Mouse (Mus musculus): ENCODE measurements around the gene Gnpat. TPM values are rescaled to one million over a fixed set of nuclear protein-coding genes. Genes with fewer than 3 reads are reported as not detected.

Gene Gnpat
- total RNA-seq, 2 experiments from 2014 or later: 58.4 to 61.9 TPM

- DNase-seq (ENCODE audit: low spot score in 2 of 2): peak; percentile 98 to 99
These were observed 34.8 kb downstream of the Gnpat start, which contains the start of the genes Exoc8 and Sprtn for GRCm38 (mm10) chr8:124897386-124898250. Exoc8 (minus strand) TSS chr8:124897705. Sprtn (plus strand) TSS chr8:124897886.

DNA sequence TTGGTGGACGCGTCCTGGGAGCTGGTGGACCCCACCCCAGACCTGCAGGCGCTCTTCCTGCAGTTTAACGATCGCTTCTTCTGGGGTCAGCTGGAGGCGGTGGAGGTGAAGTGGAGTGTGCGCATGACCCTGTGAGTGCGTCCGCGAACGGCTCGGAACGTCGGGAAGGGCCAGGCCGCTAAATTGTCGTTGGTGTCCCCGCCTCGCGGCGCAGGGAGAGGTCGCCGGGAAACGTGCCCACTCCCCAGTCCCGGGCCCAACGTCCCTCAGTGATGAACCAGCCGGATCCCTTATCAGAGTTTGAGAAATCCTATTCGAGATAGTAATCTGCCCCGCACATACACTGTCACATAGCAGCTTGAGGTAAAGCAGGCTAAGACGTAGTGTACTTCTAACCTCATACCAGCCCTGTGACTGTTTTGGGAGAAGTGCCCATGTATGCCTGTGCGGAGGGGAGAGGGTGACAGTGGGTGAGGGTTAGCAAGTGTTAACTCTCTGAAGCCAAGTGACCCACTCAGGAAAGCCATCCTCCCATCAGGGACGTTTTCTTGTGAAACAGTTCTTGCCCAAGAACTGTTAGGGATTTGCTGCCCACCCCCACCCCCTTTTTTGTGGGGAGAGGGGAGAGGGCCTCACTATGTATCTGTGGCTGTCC is 35.5 kb downstream of the Gnpat start:
- DNase-seq (ENCODE audit: low spot score in 2 of 2): no peak

- DNase-seq (ENCODE audit: low spot score in 2 of 2): no peak
These were observed 40.4 kb downstream of the Gnpat start for GRCm38 (mm10) chr8:124903198-124903597.

DNA sequence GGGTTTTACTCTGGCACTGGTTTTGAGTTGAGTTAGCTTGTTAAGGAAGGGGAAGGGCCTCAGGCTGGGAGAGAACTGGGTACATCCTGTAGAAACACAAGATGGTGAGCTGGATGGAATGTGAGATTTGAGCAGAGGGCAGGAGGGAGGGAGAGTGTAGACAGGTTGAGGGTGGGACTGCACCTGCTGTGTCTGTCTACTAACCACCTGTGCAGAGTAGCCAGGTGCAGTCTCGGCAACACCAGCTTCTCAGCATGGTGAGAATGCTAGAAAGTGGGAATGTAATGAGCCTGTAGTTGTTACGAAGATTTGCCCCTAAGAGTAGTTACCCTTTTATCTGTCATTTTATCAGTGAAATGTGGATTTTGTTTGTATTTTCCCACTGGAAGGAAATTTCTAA is 42.6 kb downstream of the Gnpat start:
- no peak for DNase-seq (ENCODE audit: low spot score in 2 of 2)

GRCm38 (mm10) chr8:124909936-124910335 is 47.1 kb downstream of the Gnpat start:
- DNase-seq (ENCODE audit: low spot score in 2 of 2): no peak

- DNase-seq (ENCODE audit: low spot score in 2 of 2): no peak
These were observed 47.5 kb downstream of the Gnpat start for GRCm38 (mm10) chr8:124910349-124910748.

GRCm38 (mm10) chr8:124911938-124912872 is 49.4 kb downstream of the Gnpat start:
- no peak for DNase-seq (ENCODE audit: low spot score in 2 of 2)

GRCm38 (mm10) chr8:124914061-124914460 is 51.2 kb downstream of the Gnpat start:
- no peak for DNase-seq (ENCODE audit: low spot score in 2 of 2)

- DNase-seq (ENCODE audit: low spot score in 2 of 2): no peak
These were observed 55.1 kb downstream of the Gnpat start for GRCm38 (mm10) chr8:124917741-124918484.

GRCm38 (mm10) chr8:124921369-124922279 is 58.8 kb downstream of the Gnpat start:
- no peak for DNase-seq (ENCODE audit: low spot score in 2 of 2)

DNA sequence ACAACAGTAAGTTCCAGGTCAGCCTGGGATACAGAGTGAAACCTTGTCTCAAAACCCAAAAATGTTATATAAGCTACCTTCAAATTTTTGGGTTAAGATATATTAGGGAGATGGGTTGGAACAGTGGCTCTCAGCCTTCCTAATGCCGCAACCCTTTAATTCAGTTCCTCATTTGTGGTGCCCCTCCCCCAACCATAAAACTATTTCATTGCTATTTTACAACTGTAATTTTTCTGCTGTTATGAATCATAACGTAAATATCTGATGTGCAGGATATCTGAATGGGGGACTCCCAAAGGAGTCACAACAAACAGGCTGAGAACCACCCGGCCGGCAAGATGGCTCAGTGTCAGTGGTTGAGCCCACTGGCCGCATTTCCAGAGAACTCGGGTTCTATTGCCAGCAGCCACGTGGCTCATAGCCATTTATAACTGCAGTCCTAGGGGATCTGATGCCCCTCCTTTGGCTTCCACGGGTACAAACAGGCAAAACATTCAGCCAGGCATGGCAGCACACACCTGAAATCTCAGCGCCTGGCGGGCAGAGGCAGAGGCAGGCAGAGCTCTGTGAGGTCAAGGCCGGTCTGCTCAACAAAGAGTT is 59.8 kb downstream of the Gnpat start:
- no peak for DNase-seq (ENCODE audit: low spot score in 2 of 2)

DNA sequence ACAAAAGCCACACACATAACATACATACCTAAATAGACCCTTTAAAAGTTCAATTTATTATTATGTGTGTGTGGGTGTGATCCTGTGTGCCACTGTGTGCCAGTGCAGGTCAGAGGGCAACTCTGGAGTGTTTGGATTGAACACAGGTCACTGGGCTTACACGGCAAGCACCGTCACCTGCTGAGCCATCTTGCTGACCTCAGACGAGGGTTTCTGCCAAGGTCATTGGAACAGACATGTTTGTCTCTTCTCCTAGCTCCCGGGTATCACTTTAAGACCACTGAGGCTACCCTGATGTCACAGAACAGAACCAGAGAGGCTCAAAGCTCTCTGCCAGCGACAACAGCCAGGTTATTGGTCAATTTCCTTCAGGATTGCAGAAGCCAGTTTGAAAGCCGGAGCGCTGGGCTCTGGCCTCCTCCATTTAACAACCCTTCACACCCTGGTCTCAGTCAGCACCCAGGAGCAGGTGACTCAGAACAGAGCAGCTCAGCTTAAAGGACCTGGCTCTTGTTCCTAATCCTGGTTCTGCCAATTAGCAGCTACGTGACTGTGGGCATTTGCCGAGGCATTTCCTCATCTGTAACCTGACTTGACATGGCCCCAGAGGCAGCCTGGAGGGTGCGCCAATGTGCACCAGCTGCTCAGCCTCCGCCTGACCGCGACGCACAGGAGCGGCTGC is 61.3 kb downstream of the Gnpat start:
- DNase-seq (ENCODE audit: low spot score in 2 of 2): no peak

GRCm38 (mm10) chr8:124925544-124926266 is 62.9 kb downstream of the Gnpat start:
- DNase-seq (ENCODE audit: low spot score in 2 of 2): no peak

DNA sequence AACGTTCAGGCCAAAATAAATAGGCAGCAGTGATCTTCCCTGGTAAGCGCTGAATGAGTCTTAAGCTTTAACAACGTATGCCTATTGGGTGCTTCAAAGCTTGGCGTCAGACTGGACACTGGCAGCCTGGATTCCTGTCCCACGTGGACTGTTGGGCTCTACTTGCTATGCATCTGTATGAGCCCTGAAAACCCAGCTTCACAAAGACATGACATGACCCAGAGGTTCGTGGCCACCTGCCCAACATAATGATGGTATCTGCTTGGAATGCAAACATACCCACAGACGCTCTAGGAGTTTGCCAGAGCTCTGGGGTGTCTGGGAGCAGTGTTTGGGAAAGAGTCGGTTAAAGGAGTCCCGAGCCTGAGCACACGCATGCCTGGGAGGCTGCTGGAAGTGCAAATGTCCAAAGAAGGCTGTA is 63.5 kb downstream of the Gnpat start:
- DNase-seq (ENCODE audit: low spot score in 2 of 2): no peak

- DNase-seq (ENCODE audit: low spot score in 2 of 2): no peak
These were observed 66.2 kb downstream of the Gnpat start for GRCm38 (mm10) chr8:124929006-124929405.

GRCm38 (mm10) chr8:124930086-124930485 is 67.3 kb downstream of the Gnpat start:
- DNase-seq (ENCODE audit: low spot score in 2 of 2): peak in 1 of 2 experiments; percentile 34

- DNase-seq (ENCODE audit: low spot score in 2 of 2): no peak
These were observed 67.8 kb downstream of the Gnpat start for GRCm38 (mm10) chr8:124930649-124931048.

DNA sequence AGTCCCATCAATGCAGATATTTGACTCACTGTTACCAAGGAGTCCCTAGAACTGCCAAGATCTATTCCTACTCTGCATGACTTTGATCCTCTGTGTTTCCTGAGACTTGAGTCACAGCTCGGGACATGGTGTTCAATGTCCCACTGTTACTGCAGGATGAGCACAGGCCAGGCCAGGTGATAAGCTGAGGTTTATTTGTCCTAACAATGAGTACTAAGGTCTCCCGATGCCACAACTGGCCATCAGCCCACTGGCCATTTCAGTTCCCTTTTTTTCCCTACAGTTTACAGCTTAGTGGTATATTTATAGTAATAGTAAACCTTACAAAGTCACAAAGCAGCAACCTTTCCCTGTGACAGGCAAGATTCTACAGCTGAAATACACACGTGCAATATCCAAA is 69.6 kb downstream of the Gnpat start:
- no peak for DNase-seq (ENCODE audit: low spot score in 2 of 2)

Measured in layer of hippocampus, adult 18-20 months (tissue).